Mouse (Mus musculus) spleen, postnatal 14 days (tissue): Measurements from ENCODE around the gene H2-T24.

ENCODE experiments used
- DNase-seq, 2 experiments: peaks; one replicate each; pipeline ENCODE4 v3.0.0; 2021 to 2022; ENCODE audit warnings: low spot score in 2 of 2

Gene H2-T24

DNA sequence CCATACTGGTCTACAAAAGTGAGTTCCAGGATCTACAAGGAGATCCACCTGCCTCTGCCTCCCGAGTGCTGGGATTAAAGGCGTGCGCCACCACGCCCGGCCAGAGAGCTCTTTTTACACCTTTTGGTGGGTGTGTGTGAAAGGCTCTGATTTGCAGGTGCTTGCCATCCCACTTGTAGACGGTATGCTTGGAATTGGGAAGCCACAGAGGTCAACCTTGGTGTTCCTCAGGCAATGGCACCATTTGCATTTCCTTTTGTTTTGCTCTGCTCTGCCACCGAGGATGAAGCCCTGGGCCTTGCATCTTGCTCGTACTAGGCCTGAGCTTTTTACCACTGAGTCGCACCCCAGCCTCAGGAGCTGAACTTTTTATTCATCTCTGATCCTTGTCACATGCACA, 38.6 kb downstream of the H2-T24 start:
- DNase-seq = no peak

DNA sequence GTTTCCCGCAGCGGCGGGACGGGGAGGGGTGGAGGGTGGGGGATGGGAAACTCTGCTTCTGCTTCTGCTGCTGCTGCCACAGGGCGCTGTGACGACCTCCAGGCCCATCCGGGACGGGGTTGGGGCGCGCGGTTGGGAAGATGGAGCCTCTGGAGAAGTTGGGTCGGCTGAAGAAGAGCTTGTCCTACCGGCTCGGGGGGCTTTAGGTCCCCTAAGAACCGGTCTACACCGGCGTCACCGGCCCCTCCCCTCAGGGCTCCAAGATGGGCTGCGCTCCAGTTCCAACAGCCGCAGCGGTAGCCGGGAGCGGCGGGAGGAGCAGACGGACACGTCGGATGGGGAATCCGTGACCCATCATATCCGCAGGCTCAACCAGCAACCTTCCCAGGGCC, 40.0 kb downstream of the H2-T24 start:
- peak in 1 of 2 experiments; percentile 39 for DNase-seq

DNA sequence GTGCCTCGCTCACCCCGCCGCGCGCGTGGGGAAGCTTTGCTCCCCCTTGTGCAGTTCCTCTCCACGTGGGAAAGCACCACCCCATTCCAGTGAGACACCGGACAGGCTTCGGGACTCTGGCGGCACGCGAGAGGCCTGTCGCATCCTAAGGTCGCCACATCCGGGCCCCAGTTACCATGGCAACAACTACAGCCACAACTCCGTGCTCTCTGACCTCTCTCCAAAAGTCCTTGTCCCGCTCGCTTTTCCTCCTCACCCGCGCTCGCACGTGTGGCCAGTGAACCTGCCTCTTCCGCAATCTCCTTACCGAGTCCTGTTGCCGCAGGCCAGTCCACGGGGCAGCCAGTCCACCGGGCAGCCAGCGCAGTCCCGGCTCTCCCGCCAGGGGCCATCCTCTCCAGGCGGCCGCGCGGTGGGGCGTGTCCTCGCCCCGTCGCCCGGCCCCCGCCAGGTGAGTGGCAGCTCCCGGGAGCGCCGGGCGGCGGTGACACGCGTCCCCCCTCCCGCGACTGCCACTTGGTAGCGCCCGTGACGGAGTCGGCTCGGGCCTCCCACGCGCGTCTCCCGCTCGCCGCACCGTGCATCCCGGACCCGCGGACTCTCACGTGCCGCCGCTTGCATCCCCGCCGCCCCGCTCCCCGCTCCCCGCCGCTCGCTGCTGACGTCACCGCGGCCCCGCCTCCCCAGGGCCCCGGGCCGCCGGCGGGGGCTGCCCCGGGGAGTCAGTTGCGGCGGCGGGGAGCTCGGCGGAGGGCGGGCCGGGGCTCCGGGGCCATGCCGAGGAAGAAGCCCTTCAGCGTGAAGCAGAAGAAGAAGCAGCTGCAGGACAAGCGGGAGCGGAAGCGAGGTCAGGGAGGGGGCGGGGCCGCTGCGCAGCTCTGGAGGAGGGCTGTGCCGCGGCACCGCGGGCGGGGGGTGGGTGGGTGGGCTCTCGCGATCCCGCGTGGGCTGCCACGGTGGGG, 40.7 kb downstream of the H2-T24 start, which contains the start of the genes Gnl1 and Prr3:
Gnl1 (plus strand) TSS at position 451 of the 962 bp plus-strand sequence.
Prr3 (minus strand) TSS at position 836 of the 962 bp plus-strand sequence.
- peak; percentile 65 to 75 for DNase-seq

DNA sequence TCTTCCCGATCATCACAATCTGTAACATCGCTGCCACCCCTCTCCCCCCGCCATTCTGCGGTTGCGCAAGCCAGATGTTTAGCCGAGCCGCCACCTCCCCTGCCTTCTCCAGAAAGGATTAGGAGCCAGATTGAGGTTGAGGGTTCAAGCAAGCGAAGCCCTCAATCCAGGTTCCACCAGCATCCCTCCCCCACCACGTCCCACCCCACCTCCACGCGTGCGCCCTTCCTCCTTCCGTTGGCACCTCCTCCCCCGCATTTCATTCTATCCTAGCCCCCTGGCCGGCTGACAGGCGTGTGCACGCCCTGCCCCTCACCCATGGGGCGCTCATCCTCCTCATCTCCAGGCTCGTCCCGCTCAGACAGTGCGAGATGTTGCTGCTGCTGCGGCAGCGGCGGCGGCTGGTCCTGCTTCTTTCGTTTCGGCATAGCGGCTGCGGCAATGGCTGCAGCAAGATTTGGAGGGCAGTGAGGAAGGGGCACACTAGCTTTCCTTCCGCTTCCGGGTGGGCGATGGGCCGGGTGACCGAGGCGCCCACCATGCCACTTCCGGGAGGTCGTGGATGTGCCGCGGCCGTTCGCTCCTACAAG, 41.5 kb downstream of the H2-T24 start:
- no peak for DNase-seq

GRCm38 (mm10) chr17:35972131-35972530, 48.2 kb downstream of the H2-T24 start:
- DNase-seq = no peak

GRCm38 (mm10) chr17:35969418-35970389, 50.7 kb downstream of the H2-T24 start, which contains the start of gene Abcf1:
Gene Abcf1 (minus strand): TSS chr17:35969761.
- DNase-seq = peak; percentile 99 to 100

GRCm38 (mm10) chr17:35967621-35968020, 52.7 kb downstream of the H2-T24 start:
- DNase-seq = no peak

DNA sequence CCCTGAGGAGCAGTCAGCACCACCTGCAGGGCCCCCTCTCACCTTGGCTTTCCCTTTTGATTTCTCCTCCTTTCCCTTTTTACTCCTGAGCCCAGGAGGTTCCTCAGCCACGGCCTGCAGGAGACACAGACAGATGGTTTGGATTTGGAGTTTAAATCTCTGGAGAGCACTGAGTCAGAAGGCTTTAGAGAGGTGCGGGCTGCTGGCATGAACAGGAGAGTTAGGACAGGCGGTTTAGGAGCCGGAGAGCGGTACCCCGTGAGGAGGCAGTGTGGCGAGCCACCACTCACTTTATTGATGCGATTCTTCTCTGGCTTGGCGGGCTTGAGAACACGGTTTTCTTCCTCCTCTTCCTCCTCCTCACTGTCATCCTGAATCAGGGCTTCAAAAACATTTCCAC, 57.1 kb downstream of the H2-T24 start:
- DNase-seq = no peak

GRCm38 (mm10) chr17:35958533-35959223, 61.7 kb downstream of the H2-T24 start:
- DNase-seq = no peak
